Mouse (Mus musculus): ENCODE data around the gene Irf5.
"Not testable (repeated sequence)": the region's sequence is repeated elsewhere in the genome, so short reads cannot be mapped to it uniquely, and the experiment has no call there.

The Irf5 gene

GRCm38 (mm10) chr6:29527361-29528164, 1.1 kb downstream of the Irf5 start:
- no peak for DNase-seq (ENCODE audit: low read depth, low spot score)

DNA sequence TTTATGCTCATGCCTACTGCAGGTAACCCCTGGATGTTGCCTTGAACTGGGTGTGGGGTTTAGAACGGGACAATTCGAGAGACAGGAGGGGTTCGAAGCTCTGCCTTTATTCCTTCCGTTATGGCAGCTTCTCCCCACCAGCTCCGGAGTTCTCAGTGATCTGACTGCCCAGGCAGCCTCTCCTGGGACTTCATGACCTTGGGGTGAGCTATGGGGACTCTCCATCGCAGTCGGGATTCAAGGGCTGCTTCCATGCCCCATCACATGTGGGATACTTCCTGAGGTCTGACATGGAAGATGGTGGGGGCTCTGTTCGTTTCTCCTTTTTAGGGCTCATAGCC, 1.7 kb downstream of the Irf5 start:
- no peak for DNase-seq (ENCODE audit: low read depth, low spot score)

DNA sequence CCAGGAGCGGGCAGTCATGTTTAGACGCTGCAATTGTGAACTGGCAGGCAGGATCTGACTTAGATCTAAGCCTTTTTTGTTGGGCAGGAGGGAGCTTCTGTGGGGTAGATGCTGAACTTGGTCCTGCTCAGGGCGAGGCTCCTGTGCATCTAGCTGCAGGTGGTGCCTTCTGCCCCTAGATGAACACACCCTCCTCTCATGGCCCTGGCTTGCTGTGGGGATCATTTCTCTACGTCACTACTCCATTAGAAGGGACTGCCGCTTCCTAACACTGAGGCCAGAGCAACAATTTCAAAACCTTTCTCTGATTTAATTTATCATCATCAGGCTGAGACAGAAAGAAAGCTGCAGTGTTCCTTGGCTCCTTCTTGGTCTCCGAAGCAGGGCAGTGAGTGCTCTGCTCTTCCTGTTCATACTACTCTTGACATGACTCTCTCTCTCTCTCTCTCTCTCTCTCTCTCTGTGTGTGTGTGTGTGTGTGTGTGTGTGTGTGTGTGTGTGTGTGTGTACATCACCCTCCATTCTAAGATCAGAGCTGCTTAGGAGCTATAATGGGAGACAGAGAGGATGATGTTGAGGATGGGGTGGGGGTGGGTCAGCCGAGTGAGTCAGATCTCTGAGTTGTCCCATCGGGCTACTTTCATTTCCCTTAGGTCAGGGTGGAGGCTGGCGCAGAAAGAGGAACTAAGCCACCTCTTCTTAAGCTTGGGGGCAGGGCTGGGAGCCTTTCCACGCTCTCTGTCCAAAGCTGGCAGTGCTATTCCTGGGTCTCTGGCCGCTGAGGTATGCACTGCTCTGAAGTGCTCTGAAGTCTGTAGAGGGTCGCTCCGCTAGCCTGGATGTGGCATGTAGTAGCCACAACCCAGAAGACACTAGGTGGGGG, 2.4 kb downstream of the Irf5 start:
- no peak for DNase-seq (ENCODE audit: low read depth, low spot score)

DNA sequence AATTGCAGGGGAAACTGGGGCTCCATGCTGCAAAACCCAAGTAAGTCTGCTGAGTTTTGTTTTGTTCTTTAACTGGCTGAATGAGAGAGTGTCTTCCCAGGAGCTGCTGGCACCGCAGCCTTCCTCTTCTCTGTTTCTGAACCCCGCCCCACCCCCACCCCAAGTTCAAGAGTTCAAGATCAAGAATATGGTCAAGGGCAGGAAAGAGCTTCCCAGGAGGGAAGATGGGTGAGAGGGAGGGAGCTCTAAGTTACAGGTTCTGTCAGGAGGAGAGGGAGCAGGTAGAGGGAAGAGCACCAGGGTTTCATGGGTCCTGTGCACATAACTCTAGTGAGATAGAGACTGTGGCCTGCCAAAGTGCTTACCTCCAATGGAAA, 3.0 kb downstream of the Irf5 start:
- DNase-seq (ENCODE audit: low read depth, low spot score): no peak

DNA sequence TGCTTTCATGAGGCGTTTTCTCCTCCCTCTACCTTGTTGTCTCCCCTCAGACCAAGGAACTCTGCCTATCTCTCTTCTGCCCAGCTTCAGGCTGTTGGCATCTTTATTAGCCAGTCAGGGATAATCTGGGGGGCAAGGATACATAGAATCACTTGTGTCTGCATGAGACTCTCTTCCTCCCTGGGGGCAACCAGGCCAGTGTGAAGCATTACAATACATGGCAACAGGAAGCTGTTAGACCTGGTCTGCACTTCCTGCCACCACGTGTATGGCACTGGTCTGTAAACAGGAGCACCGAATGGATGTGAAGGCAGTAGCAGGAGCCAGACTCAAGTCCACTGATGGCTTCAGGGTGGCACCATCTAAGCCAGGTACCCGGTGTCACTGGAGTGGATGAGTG, 3.6 kb downstream of the Irf5 start:
- no peak for DNase-seq (ENCODE audit: low read depth, low spot score)

GRCm38 (mm10) chr6:29535316-29535715, 8.9 kb downstream of the Irf5 start:
- no peak for DNase-seq (ENCODE audit: low read depth, low spot score)

- no peak for DNase-seq (ENCODE audit: low read depth, low spot score)
These were observed 10.3 kb downstream of the Irf5 start for GRCm38 (mm10) chr6:29536651-29537193.

DNA sequence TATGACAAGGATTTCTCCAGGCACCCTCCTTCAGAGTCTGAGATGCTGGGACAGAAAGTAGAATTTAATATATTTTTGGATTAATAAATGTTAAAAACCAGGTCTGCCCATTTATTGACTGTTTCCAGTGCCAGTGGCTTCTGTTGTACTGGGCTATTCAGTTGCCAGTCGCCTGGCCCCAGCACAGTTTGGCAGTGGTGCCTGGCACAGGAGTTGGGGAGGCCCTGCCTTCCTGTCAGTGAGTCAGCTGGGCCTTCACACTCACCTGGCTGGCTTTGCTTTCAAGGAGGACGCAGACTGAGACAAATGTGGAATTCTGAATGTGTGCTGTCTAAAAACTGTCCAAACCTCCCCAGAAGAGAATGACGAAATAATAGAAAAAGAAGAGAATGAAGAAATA, 10.8 kb downstream of the Irf5 start:
- no peak for DNase-seq (ENCODE audit: low read depth, low spot score)

GRCm38 (mm10) chr6:29539502-29539901, 13.1 kb downstream of the Irf5 start:
- no peak for DNase-seq (ENCODE audit: low read depth, low spot score)

- DNase-seq (ENCODE audit: low read depth, low spot score): no peak
These were observed 13.8 kb downstream of the Irf5 start for GRCm38 (mm10) chr6:29540223-29540622.

- DNase-seq (ENCODE audit: low read depth, low spot score): no peak
These were observed 14.5 kb downstream of the Irf5 start for GRCm38 (mm10) chr6:29540956-29541355.

DNA sequence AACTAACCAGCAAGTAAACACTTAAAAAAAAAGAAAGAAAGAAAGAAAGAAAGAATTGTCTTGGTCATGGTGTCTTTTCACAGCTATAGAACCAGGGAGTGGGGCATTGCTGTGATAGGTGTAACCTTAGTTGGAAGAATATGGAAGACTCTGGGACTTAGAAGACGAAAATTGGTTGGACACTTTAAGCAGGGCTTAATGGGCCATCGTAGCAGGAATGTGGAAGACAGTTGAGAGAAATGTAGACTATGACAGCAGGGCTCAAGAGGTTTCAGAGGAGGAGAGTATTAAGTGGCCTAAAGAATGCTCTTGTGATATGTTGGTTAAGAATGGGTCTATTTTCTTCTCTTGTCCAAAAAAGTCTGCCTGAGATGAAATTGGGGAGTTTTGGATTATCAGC, 19.2 kb downstream of the Irf5 start:
- DNase-seq (ENCODE audit: low read depth, low spot score): no peak

DNA sequence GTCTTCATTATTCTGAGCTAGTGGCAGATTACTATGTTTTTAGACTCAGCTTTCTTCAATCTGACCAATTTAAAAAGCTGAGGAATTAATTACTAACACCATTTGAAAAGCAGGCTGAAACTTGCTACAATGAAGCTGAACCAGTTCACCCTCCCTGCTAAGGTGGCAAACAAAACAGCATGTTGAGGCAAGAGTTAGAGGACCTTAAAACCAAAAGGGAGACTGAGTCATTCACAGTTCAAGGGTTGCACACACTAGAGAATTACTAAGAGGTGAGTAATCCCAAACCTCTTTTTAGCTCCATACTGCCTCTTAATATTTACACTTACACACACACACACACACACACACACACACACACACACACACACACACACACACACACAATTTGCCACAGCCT, 21.2 kb downstream of the Irf5 start:
- no peak for DNase-seq (ENCODE audit: low read depth, low spot score)

- DNase-seq (ENCODE audit: low read depth, low spot score): no peak
These were observed 21.7 kb downstream of the Irf5 start for GRCm38 (mm10) chr6:29548086-29548485.

- no peak for DNase-seq (ENCODE audit: low read depth, low spot score)
These were observed 26.1 kb downstream of the Irf5 start for GRCm38 (mm10) chr6:29552526-29552925.

DNA sequence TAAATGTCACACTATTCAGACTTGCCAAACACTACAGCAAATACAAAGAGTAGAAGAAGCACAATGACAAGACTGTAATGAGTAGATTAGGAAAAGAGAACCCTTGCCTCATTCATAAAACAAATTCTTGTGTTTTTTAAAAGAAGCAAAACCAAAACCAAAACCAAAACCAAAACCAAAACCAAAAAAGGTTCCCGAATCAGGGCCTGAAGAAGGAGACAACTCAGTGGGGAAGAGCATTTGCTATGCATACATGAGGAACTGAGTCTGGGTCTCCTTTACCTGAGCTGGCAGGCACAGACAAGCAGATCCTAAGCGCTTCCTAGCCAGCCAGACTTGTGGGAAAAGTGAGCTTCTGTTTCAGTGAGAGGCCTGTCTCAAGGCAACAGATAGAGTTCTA, 30.7 kb downstream of the Irf5 start:
- DNase-seq (ENCODE audit: low read depth, low spot score): no peak

- DNase-seq (ENCODE audit: low read depth, low spot score): not testable (repeated sequence)
These were observed 50.0 kb downstream of the Irf5 start for GRCm38 (mm10) chr6:29576388-29576787.

GRCm38 (mm10) chr6:29580770-29581169, 54.3 kb downstream of the Irf5 start:
- DNase-seq (ENCODE audit: low read depth, low spot score): no peak

GRCm38 (mm10) chr6:29581202-29581601, 54.8 kb downstream of the Irf5 start:
- no peak for DNase-seq (ENCODE audit: low read depth, low spot score)

Measured in mesoderm, embryonic 11.5 days (tissue).